Mouse (Mus musculus) midbrain, embryonic 12.5 days (tissue): ENCODE measurements around the gene Rpp40. TPM values are rescaled to one million over a fixed set of nuclear protein-coding genes. Genes with fewer than 3 reads are reported as not detected.

Source experiments
- polyA plus RNA-seq: library from polyadenylated mRNA; unstranded; fragments of >200 nt; fragmentation: Nextera tagmentation; extraction: Ambion mirVana; gene quantifications from 2 replicates; pipeline ENCODE4 v1.2.1, GENCODE M21; 2016

Rpp40 gene
- polyA plus RNA-seq, 1 experiment from 2014 or later, result 13.2 TPM

Other genes with a start within 250 kb of the Rpp40 start
- 12.1 and 12.5 TPM in 2 replicates for gene Cdyl, start 246.5 kb downstream of the Rpp40 start, polyA plus RNA-seq
- 0.65 and 1.1 TPM in 2 replicates for gene Ppp1r3g, start 52.5 kb upstream of the Rpp40 start, polyA plus RNA-seq
- gene Fars2, start 211.1 kb upstream of the Rpp40 start, polyA plus RNA-seq, result 29.9 and 31.2 TPM in 2 replicates
- 22.1 and 25.5 TPM in 2 replicates for gene Lyrm4, start 211.2 kb upstream of the Rpp40 start, polyA plus RNA-seq